In genomic region chr6:52205638-52206621, GRCm38 (mm10) we compare ENCODE assay signal across 9 mouse cellular contexts. TPM values are rescaled to one million over a fixed set of nuclear protein-coding genes. Genes with fewer than 3 reads are reported as not detected.
A peak's percentile ranks its signal among the peaks of the same experiment; 100 is the strongest.
DNase-seq lines count a peak whose midpoint lies in the region; ATAC-seq lines count a peak whose summit lies in the region.
"Had no signal": no experiment of that assay in that cellular context is flagged by ENCODE, and none has a peak within 500 bp of the region (broad histone marks: within the 10 kb centered on the region; RNA-seq: fewer than 3 reads in every experiment).

No protein-coding gene starts in this region.

- DNase-seq in heart, adult 8-10 months (ENCODE audit: low spot score): no peak
- peak; percentile 62 for DNase-seq in ZHBTc4 (ENCODE audit: low read depth, low spot score)
- peak; percentile 70 for DNase-seq in neural tube, embryonic 11.5 days (ENCODE audit: low spot score)
- no peak for DNase-seq in cerebellum, adult 9-10 months
- no peak for DNase-seq in cerebellum, postnatal 14 days

- peaks cover 3% of the 10 kb centered on the region; the same call in 1 of the 2 replicates for H3K4me1 ChIP-seq in heart, embryonic 16.5 days (ENCODE audit: control insufficient read depth, insufficient read depth, low read length)
- H3K4me1 ChIP-seq in intestine, embryonic 16.5 days (ENCODE audit: control insufficient read depth, insufficient read depth, low read length): peaks cover 19% of the 10 kb centered on the region
- peaks cover 50% of the 10 kb centered on the region for H3K4me1 ChIP-seq in neural tube, embryonic 11.5 days (ENCODE audit: control insufficient read depth, insufficient read depth, low read length)

- no peak overlapping the region for H3K4me2 ChIP-seq in heart, embryonic 16.5 days (ENCODE audit: low read depth, low read length)
- peak overlapping the region; percentile 74 for H3K4me2 ChIP-seq in intestine, embryonic 16.5 days (ENCODE audit: low read depth, low read length)
- peak overlapping the region; percentile 99 for H3K4me2 ChIP-seq in neural tube, embryonic 11.5 days (ENCODE audit: low read depth)

- peak overlapping the region; percentile 5; the same call in 1 of the 2 replicates for H3K4me3 ChIP-seq in heart, embryonic 16.5 days (ENCODE audit: low read length)
- peak overlapping the region; percentile 28 for H3K4me3 ChIP-seq in intestine, embryonic 16.5 days (ENCODE audit: low read length)
- peak overlapping the region; percentile 87 for H3K4me3 ChIP-seq in neural tube, embryonic 11.5 days (ENCODE audit: low read depth, low read length)

- peaks cover 80% of the 10 kb centered on the region for H3K27me3 ChIP-seq in heart, embryonic 16.5 days (ENCODE audit: control insufficient read depth, insufficient read depth, low read length)
- H3K27me3 ChIP-seq in intestine, embryonic 16.5 days (replicated peaks; ENCODE audit: control insufficient read depth, insufficient read depth, low read length): peaks cover 28% of the 10 kb centered on the region
- no peaks in the 10 kb centered on the region for H3K27me3 ChIP-seq in neural tube, embryonic 11.5 days (ENCODE audit: control insufficient read depth, insufficient read depth, low read length)

- 10% methylated on average over 55 of the region's 55 CpGs for WGBS in heart, embryonic 16.5 days
- 22% methylated on average over 55 of the region's 55 CpGs for WGBS in intestine, embryonic 16.5 days
- 2% methylated on average over 55 of the region's 55 CpGs for WGBS in neural tube, embryonic 11.5 days

- no peak for ATAC-seq in heart, embryonic 16.5 days (replicated peaks; ENCODE audit: extremely low read depth, insufficient read depth, low FRiP score)
- ATAC-seq in intestine, embryonic 16.5 days: no peak
- ATAC-seq in neural tube, embryonic 11.5 days (ENCODE audit: insufficient read depth, low FRiP score, low TSS enrichment): no peak

- H3K36me3 ChIP-seq in heart, embryonic 16.5 days (ENCODE audit: control insufficient read depth, insufficient read depth): no peaks in the 10 kb centered on the region
- no peaks in the 10 kb centered on the region for H3K36me3 ChIP-seq in intestine, embryonic 16.5 days (ENCODE audit: control insufficient read depth, insufficient read depth, low read length)
- H3K36me3 ChIP-seq in neural tube, embryonic 11.5 days (ENCODE audit: control insufficient read depth, insufficient read depth, low read length): peaks cover 12% of the 10 kb centered on the region
- H3K36me3 ChIP-seq: G1E had no signal

- no peak overlapping the region for H3K27ac ChIP-seq in heart, embryonic 16.5 days (ENCODE audit: low read length)
- H3K27ac ChIP-seq in intestine, embryonic 16.5 days (ENCODE audit: low read length): peak overlapping the region; percentile 61
- peak overlapping the region; percentile 100 for H3K27ac ChIP-seq in neural tube, embryonic 11.5 days (ENCODE audit: low read depth, low read length)

- no peaks in the 10 kb centered on the region for H3K9me3 ChIP-seq in heart, embryonic 16.5 days (replicated peaks; ENCODE audit: control insufficient read depth, low read length)
- H3K9me3 ChIP-seq in intestine, embryonic 16.5 days (ENCODE audit: control insufficient read depth, low read length): no peaks in the 10 kb centered on the region
- H3K9me3 ChIP-seq in neural tube, embryonic 11.5 days (ENCODE audit: control insufficient read depth, low read length): no peaks in the 10 kb centered on the region

- no peak overlapping the region for H3K9ac ChIP-seq in heart, embryonic 16.5 days (ENCODE audit: low read length)
- peak overlapping the region; percentile 66 for H3K9ac ChIP-seq in intestine, embryonic 16.5 days (ENCODE audit: low read depth, low read length)
- H3K9ac ChIP-seq in neural tube, embryonic 11.5 days (ENCODE audit: low read length): peak overlapping the region; percentile 99

RNA-seq across cellular contexts. Expression of gene Hoxa5, which starts 1.5 kb away (rescaled TPM):
- 1.3 and 3.3 TPM in 2 replicates for polyA plus RNA-seq in heart, embryonic 16.5 days (2015; fragmentation: Nextera tagmentation; extraction: Ambion mirVana)
- under 1 TPM; 0.41 to 0.69 (median 0.57) TPM for total RNA-seq in heart, adult 8-10 months (2022)
- 15.3 and 15.5 TPM in 2 replicates for polyA plus RNA-seq in intestine, embryonic 16.5 days (2015; fragmentation: Nextera tagmentation; extraction: Ambion mirVana)
- 53.4 and 56.5 TPM in 2 replicates for polyA plus RNA-seq in neural tube, embryonic 11.5 days (2014; fragmentation: Nextera tagmentation; extraction: Ambion mirVana)
- polyA plus RNA-seq: cortical plate, adult 2 months; G1E had no signal

RNA-seq across cellular contexts. Expression of gene Hoxa6, which starts 2.6 kb away (rescaled TPM):
- not detected in 2 replicates for polyA plus RNA-seq in heart, embryonic 16.5 days (2015; fragmentation: Nextera tagmentation; extraction: Ambion mirVana)
- not detected for total RNA-seq in heart, adult 8-10 months (2022)
- polyA plus RNA-seq in intestine, embryonic 16.5 days (2015; fragmentation: Nextera tagmentation; extraction: Ambion mirVana): 1.2 and 1.4 TPM in 2 replicates
- 16.0 and 18.8 TPM in 2 replicates for polyA plus RNA-seq in neural tube, embryonic 11.5 days (2014; fragmentation: Nextera tagmentation; extraction: Ambion mirVana)
- polyA plus RNA-seq: cortical plate, adult 2 months; G1E had no signal

RNA-seq across cellular contexts. Expression of gene Hoxa3, which starts 7.2 kb away (rescaled TPM):
- 0.89 and 1.3 TPM in 2 replicates for polyA plus RNA-seq in heart, embryonic 16.5 days (2015; fragmentation: Nextera tagmentation; extraction: Ambion mirVana)
- under 1 TPM; 0.16 to 0.89 (median 0.31) TPM for total RNA-seq in heart, adult 8-10 months (2022)
- polyA plus RNA-seq in intestine, embryonic 16.5 days (2015; fragmentation: Nextera tagmentation; extraction: Ambion mirVana): 5.2 and 5.9 TPM in 2 replicates
- polyA plus RNA-seq in neural tube, embryonic 11.5 days (2014; fragmentation: Nextera tagmentation; extraction: Ambion mirVana): 20.2 TPM in 2 replicates
- polyA plus RNA-seq: cortical plate, adult 2 months; G1E had no signal

RNA-seq across cellular contexts. Expression of gene Gm28308, which starts 7.2 kb away (rescaled TPM):
- polyA plus RNA-seq in heart, embryonic 16.5 days (2015; fragmentation: Nextera tagmentation; extraction: Ambion mirVana): not detected in 2 replicates
- under 1 TPM in 1 of 4 experiments, not detected in 3; 0.54 TPM for total RNA-seq in heart, adult 8-10 months (2022)
- polyA plus RNA-seq in intestine, embryonic 16.5 days (2015; fragmentation: Nextera tagmentation; extraction: Ambion mirVana): not detected in 2 replicates
- not detected in 2 replicates for polyA plus RNA-seq in neural tube, embryonic 11.5 days (2014; fragmentation: Nextera tagmentation; extraction: Ambion mirVana)
- total RNA-seq: G1E had no signal
- polyA plus RNA-seq: cortical plate, adult 2 months; G1E had no signal

RNA-seq across cellular contexts. Expression of gene Hoxa4, which starts 14.4 kb away (rescaled TPM):
- 0.54 TPM in 1 of 2 replicates, not detected in the other for polyA plus RNA-seq in heart, embryonic 16.5 days (2015; fragmentation: Nextera tagmentation; extraction: Ambion mirVana)
- under 1 TPM; 0.31 to 0.49 (median 0.38) TPM for total RNA-seq in heart, adult 8-10 months (2022)
- polyA plus RNA-seq in intestine, embryonic 16.5 days (2015; fragmentation: Nextera tagmentation; extraction: Ambion mirVana): 1.7 and 2.4 TPM in 2 replicates
- 10.2 and 11.7 TPM in 2 replicates for polyA plus RNA-seq in neural tube, embryonic 11.5 days (2014; fragmentation: Nextera tagmentation; extraction: Ambion mirVana)
- total RNA-seq: G1E had no signal
- polyA plus RNA-seq: cortical plate, adult 2 months; G1E had no signal

Comparison
In these comparisons a context has a peak if more than half of its experiments do, and no peak if none do; other contexts are left out.
1. H3K4me3 ChIP-seq: peak in every context shown above with its lines; median percentile 87 in neural tube, embryonic 11.5 days; 28 in intestine, embryonic 16.5 days; 5 in heart, embryonic 16.5 days.
2. DNase-seq: peak in ZHBTc4 (single experiment) and neural tube, embryonic 11.5 days (single experiment); none in heart, adult 8-10 months (single experiment), cerebellum, adult 9-10 months (single experiment) and cerebellum, postnatal 14 days (0 of 2).